Mouse (Mus musculus) kidney, adult 2 months (tissue): ENCODE measurements around the gene Sptbn2.

Experiments used
- CTCF ChIP-seq: fragments of 200-500 bp; conservative IDR thresholded peaks from 2 replicates; pipeline ENCODE4 v1.5.1; 2011; ENCODE audit warnings: low read depth, mild to moderate bottlenecking, control low read depth, low read length, moderate library complexity, mixed read lengths; ENCODE audit not compliant: insufficient read depth, insufficient read length
- POLR2A ChIP-seq: fragments of 200-500 bp; IDR thresholded peaks from one replicate; pipeline ENCODE4 v1.6.1; 2011; ENCODE audit warnings: low read depth, low read length, control low read depth

DNA sequence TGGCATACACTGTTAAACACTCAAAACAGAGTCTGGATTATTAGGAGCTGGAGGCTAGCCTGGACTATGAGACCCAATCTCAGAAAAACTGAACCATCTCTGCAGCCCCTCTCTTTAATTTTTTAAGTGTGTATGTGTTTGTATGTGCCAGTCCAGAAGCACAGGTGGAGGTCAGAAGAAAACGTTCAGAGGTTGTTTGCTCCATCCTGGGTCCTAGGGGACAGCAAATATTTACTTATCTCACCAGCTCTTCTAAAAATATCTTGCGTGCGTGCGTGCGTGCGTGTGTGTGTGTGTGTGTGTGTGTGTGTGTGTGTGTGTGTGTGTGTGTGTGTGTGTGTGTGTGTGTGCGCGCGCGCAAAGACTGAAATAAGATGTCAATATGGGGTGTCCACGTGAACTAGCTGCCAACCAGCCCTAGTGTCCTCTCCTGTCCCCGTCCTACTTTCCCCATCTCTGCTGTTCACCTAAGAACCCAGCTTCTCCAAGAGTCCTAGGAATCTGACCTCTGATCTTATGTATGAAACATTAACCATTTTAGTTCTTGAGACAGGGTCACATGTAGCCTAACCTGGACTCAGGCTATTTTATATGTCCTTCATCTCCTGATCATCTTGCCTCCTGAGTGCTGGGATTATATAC lies 56.7 kb downstream of the Sptbn2 start:
- TF ChIP-seq POLR2A: no peak
- no peak for TF ChIP-seq CTCF
